Mouse (Mus musculus) liver, embryonic 12.5 days (tissue): ENCODE measurements around the gene Upf2. TPM values are rescaled to one million over a fixed set of nuclear protein-coding genes. Genes with fewer than 3 reads are reported as not detected.
"Not testable (repeated sequence)": the region's sequence is repeated elsewhere in the genome, so short reads cannot be mapped to it uniquely, and the experiment has no call there.

ENCODE experiments used
- ATAC-seq: fragments of 200-750 bp; cut with Nextera tagmentation; 2 replicates; pipeline ENCODE4 v1.8.0; 2017; ENCODE audit warnings: moderate number of reproducible peaks, mild to moderate bottlenecking, moderate library complexity
- H3K27ac ChIP-seq: fragments of 300-500 bp; sonication (generic); 2 replicates; pipeline ENCODE4 v1.5.1; 2016; ENCODE audit warnings: mild to moderate bottlenecking
- H3K27me3 ChIP-seq: fragments of 300-500 bp; sonication (generic); replicated peaks from 2 replicates; pipeline ENCODE4 v1.6.1; 2016; ENCODE audit warnings: mild to moderate bottlenecking, moderate library complexity
- H3K36me3 ChIP-seq: fragments of 300-500 bp; sonication (generic); 2 replicates; pipeline ENCODE4 v1.6.1; 2016; ENCODE audit warnings: mild to moderate bottlenecking, moderate library complexity
- H3K4me1 ChIP-seq: fragments of 300-500 bp; sonication (generic); 2 replicates; pipeline ENCODE4 v1.6.1; 2016
- H3K4me2 ChIP-seq: fragments of 300-500 bp; sonication (generic); 2 replicates; pipeline ENCODE4 v1.6.1; 2016; ENCODE audit warnings: mild to moderate bottlenecking, moderate library complexity
- H3K4me3 ChIP-seq: fragments of 300-500 bp; sonication (generic); 2 replicates; pipeline ENCODE4 v1.5.1; 2016; ENCODE audit warnings: mild to moderate bottlenecking, moderate library complexity
- H3K9ac ChIP-seq: fragments of 300-500 bp; sonication (generic); 2 replicates; pipeline ENCODE4 v1.6.1; 2016; ENCODE audit warnings: mild to moderate bottlenecking, moderate library complexity
- H3K9me3 ChIP-seq: fragments of 300-500 bp; sonication (generic); replicated peaks from 2 replicates; pipeline ENCODE4 v1.6.1; 2016; ENCODE audit warnings: mild to moderate bottlenecking, moderate library complexity
- WGBS: fragments of 180-500 bp; shearing (Covaris S2); methylation state at CpG from one replicate; pipeline ENCODE4 v1.1.7; 2016; ENCODE audit not compliant: insufficient replicate concordance; 5-methylcytosine and 5-hydroxymethylcytosine counted together
- polyA plus RNA-seq: library from polyadenylated mRNA; unstranded; fragments of >200 nt; fragmentation: Nextera tagmentation; extraction: Ambion mirVana; gene quantifications from 2 replicates; pipeline ENCODE4 v1.2.1, GENCODE M21; 2016

Upf2 gene
- polyA plus RNA-seq, 1 experiment from 2014 or later: 6.8 TPM

DNA sequence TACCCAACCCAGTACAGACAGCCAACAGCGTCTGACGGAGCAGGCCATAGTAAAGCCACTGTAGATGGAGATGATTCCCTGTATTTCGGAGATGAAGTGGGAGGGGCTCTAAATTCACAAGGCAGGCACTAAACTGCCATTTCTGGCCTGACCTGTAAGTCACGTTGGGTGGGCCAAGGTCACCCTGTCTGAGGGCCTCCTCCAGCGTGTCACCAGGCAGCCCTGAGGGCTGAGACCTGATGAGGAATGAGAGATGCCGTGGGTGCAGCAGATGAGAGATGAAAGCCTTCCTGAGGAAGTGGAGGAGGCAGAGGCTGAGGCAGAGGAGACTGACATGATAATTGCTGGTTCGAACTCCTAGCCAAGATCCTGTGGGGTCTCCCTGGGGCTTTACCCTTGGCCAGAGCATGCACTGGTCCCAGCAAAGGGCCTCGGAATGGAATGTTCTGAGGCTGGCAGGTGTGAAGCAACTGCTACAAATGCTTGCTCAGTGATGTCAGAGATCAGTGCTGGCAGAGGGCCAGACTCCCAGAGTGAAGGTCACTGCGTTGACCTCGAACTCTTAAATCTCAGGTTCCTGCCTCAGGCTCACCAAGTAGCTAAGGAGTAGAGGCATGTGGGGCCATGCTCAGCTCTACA is 123.7 kb downstream of the Upf2 start:
- 56% methylated on average over 10 of the region's 10 CpGs for WGBS
- Histone ChIP-seq H3K4me2 (no peak overlapping the region), H3K27ac (no peak overlapping the region), H3K27me3 (peaks cover 15% of the 10 kb centered on the region), H3K9me3 (no peaks in the 10 kb centered on the region), H3K36me3 (no peaks in the 10 kb centered on the region), H3K4me1 (peaks cover 17% of the 10 kb centered on the region), H3K4me3 (no peak overlapping the region), H3K9ac (no peak overlapping the region)
- no peak for ATAC-seq

DNA sequence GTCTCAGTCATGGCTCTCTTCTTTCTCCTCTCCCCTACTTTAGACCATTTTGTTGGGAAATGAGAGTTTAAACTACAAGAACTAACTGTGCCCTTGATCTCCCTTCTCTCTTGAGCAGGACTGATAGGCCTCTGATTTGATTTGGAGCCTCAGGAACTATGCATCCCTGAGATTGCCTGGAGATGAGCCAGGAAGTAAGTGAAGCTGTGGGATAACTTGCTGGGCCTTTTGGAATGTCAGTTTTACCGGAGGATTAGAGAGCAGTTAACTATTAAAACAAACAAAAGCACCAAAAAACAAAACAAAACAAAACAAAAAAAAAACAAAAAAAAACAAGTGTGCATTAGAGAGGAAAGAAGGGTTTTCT is 124.2 kb downstream of the Upf2 start:
- no peak for ATAC-seq
- Histone ChIP-seq H3K27ac (no peak overlapping the region), H3K4me3 (no peak overlapping the region), H3K9ac (no peak overlapping the region), H3K9me3 (no peaks in the 10 kb centered on the region), H3K27me3 (peaks cover 15% of the 10 kb centered on the region), H3K4me1 (peaks cover 17% of the 10 kb centered on the region), H3K36me3 (no peaks in the 10 kb centered on the region), H3K4me2 (no peak overlapping the region)
- WGBS: 33% methylated on average over 1 of the region's 1 CpGs

DNA sequence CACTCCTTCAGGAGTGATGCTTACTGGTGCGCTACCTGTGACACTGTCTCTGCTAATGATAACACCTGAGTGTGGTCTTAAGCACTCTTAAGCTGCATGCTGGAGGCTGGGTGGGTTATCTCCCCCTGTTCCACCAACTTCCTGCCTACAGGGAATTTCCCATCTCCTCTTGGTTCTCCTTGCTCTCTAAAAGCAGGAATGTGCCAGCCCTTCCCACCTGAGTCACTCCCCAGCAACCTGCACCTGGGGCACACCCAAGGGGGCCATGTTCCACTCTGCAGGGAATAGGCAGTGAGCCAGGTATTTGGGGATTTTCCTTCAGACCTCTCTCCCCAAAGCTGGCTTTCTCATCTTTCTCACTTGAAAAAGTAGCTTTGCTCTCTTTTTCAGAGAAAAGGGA is 128.8 kb downstream of the Upf2 start:
- H3K9ac ChIP-seq: no peak overlapping the region
- ATAC-seq: no peak
- H3K27me3 ChIP-seq: peaks cover 17% of the 10 kb centered on the region
- no peak overlapping the region for H3K27ac ChIP-seq
- no peaks in the 10 kb centered on the region for H3K4me1 ChIP-seq
- H3K36me3 ChIP-seq: no peaks in the 10 kb centered on the region
- no peak overlapping the region for H3K4me2 ChIP-seq
- 74% methylated on average over 1 of the region's 1 CpGs for WGBS
- no peaks in the 10 kb centered on the region for H3K9me3 ChIP-seq
- no peak overlapping the region for H3K4me3 ChIP-seq

- Histone ChIP-seq H3K4me3 (no peak overlapping the region), H3K9ac (no peak overlapping the region), H3K27me3 (peaks cover 17% of the 10 kb centered on the region), H3K9me3 (no peaks in the 10 kb centered on the region), H3K27ac (no peak overlapping the region), H3K4me2 (no peak overlapping the region), H3K4me1 (no peaks in the 10 kb centered on the region), H3K36me3 (no peaks in the 10 kb centered on the region)
- WGBS: 57% methylated on average over 8 of the region's 8 CpGs
- ATAC-seq: no peak
These were observed 129.8 kb downstream of the Upf2 start for GRCm38 (mm10) chr2:6081108-6081507.

DNA sequence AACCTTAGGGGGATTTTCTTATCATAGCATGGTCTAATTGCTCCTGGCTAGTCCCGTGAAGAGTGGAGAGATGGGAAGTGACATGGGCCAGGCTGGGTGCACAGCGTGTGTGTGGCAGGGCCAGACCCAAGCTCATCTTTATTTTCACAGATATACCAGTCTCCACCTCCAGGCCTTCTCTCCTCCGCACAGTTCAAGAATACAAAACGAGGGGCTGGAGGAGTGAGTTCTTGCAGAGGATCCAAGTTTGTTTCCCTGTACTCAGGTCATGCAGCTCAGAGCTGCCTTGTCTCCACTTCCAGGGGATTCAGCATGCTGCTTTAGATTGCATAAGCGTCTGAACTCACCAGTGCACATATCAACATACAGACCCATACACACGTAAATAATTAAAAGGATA is 131.3 kb downstream of the Upf2 start:
- no peaks in the 10 kb centered on the region for H3K9me3 ChIP-seq
- WGBS: 62% methylated on average over 6 of the region's 6 CpGs
- ATAC-seq: no peak
- H3K4me3 ChIP-seq: no peak overlapping the region
- H3K4me1 ChIP-seq: no peaks in the 10 kb centered on the region
- peaks cover 24% of the 10 kb centered on the region for H3K27me3 ChIP-seq
- no peaks in the 10 kb centered on the region for H3K36me3 ChIP-seq
- no peak overlapping the region for H3K27ac ChIP-seq
- no peak overlapping the region for H3K9ac ChIP-seq
- H3K4me2 ChIP-seq: no peak overlapping the region

- ATAC-seq: no peak
- Histone ChIP-seq H3K4me2 (no peak overlapping the region), H3K9ac (no peak overlapping the region), H3K4me3 (no peak overlapping the region), H3K36me3 (no peaks in the 10 kb centered on the region), H3K27me3 (peaks cover 24% of the 10 kb centered on the region), H3K4me1 (no peaks in the 10 kb centered on the region), H3K9me3 (no peaks in the 10 kb centered on the region), H3K27ac (no peak overlapping the region)
- 76% methylated on average over 1 of the region's 1 CpGs for WGBS
These were observed 132.4 kb downstream of the Upf2 start for GRCm38 (mm10) chr2:6083696-6084095.

DNA sequence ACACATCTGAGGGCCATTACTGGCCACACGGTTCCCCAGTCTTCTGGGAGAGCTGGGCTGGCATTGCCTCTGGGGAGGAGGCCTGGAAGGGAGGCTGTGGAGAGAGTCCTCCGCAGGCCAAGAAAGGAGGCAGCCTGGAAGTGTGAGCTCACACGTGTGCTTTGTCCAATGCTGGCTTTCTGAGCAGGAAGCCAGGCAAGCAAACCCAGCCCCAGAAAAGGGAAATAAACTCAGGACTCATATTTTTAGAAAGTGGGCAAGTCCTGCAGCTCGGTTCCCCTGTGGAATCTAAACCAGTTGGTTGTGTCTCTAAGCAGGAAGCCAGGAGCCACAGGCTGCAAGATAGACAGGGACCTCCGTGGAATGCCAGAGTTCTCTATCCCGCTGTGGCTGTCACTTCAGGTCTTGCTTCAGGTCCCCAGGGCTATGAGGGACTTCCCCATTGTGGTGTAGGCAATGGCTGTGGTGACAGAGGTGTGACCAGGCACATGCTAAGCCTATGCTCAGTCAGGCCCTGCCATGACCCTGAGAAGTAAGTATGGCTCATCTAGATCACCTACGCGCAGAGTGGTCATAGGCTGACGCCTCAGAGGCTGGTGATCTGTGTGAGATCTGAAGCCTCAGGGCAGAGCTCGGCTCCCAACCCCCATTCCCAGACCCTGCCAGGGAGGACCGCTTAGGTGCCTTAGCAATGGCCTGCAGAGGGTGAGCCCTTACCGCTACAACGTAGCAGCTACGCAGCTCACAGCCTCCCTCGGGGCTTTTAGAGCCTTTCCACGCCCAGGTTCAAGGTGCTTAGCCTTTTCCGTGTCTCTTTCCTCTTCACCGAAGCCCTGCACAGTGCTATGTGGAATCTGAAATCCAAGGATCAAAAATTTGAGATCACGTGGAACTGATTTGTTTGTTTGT is 134.6 kb downstream of the Upf2 start:
- no peaks in the 10 kb centered on the region for H3K4me1 ChIP-seq
- H3K9ac ChIP-seq: no peak overlapping the region
- WGBS: 53% methylated on average over 19 of the region's 19 CpGs
- no peaks in the 10 kb centered on the region for H3K9me3 ChIP-seq
- no peak overlapping the region for H3K27ac ChIP-seq
- no peaks in the 10 kb centered on the region for H3K36me3 ChIP-seq
- H3K27me3 ChIP-seq: peaks cover 13% of the 10 kb centered on the region; the same call in 1 of the 2 replicates
- ATAC-seq: no peak
- no peak overlapping the region for H3K4me3 ChIP-seq
- H3K4me2 ChIP-seq: no peak overlapping the region

- Histone ChIP-seq H3K27ac (no peak overlapping the region), H3K4me1 (no peaks in the 10 kb centered on the region), H3K4me3 (no peak overlapping the region), H3K27me3 (peaks cover 13% of the 10 kb centered on the region; the same call in 1 of the 2 replicates), H3K9me3 (no peaks in the 10 kb centered on the region), H3K4me2 (no peak overlapping the region), H3K36me3 (no peaks in the 10 kb centered on the region), H3K9ac (no peak overlapping the region)
- no peak for ATAC-seq
- 73% methylated on average over 5 of the region's 5 CpGs for whole genome bisulfite sequencing
These were observed 135.9 kb downstream of the Upf2 start for GRCm38 (mm10) chr2:6087151-6087550.

- H3K36me3 ChIP-seq, H3K27me3 ChIP-seq, H3K9ac ChIP-seq, H3K27ac ChIP-seq, H3K4me2 ChIP-seq, H3K9me3 ChIP-seq, H3K4me3 ChIP-seq, ATAC-seq, H3K4me1 ChIP-seq: not testable (repeated sequence)
- 58% methylated on average over 16 of the region's 16 CpGs for WGBS
These were observed 138.7 kb downstream of the Upf2 start for GRCm38 (mm10) chr2:6089941-6090340.

GRCm38 (mm10) chr2:6097113-6097716 is 145.9 kb downstream of the Upf2 start:
- peaks cover 56% of the 10 kb centered on the region for H3K27me3 ChIP-seq

DNA sequence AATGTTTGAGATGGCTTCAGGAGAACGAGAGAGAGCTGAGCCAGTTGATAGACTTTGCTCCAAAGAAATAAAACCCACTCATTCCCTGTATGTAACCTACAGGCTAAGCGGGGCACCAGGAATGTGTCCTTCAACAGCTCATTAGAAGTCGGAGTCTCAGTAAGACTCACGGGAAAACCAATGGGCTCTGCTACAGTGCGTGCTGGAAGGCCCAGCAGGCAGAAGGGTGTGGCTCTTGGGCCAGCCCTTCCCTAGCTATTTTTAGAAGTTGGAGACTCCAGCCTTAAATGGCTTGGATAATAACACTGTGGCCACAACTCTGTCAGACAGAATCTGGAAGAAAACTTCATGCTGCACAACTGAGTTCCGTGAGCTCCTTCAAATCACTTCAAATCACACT is 147.7 kb downstream of the Upf2 start:
- Histone ChIP-seq H3K36me3 (no peaks in the 10 kb centered on the region), H3K4me2 (no peak overlapping the region), H3K9me3 (no peaks in the 10 kb centered on the region), H3K27ac (no peak overlapping the region), H3K27me3 (peaks cover 65% of the 10 kb centered on the region), H3K9ac (no peak overlapping the region), H3K4me1 (peaks cover 14% of the 10 kb centered on the region; the same call in 1 of the 2 replicates), H3K4me3 (no peak overlapping the region)
- ATAC-seq: no peak
- 19% methylated on average over 6 of the region's 6 CpGs for WGBS

More at GRCm38 (mm10) chr2:6097113-6097716, 145.9 kb downstream of the Upf2 start:
- Histone ChIP-seq H3K4me3 (no peak overlapping the region), H3K9ac (no peak overlapping the region), H3K4me2 (no peak overlapping the region), H3K27ac (no peak overlapping the region), H3K9me3 (no peaks in the 10 kb centered on the region), H3K36me3 (no peaks in the 10 kb centered on the region), H3K4me1 (peaks cover 14% of the 10 kb centered on the region; the same call in 1 of the 2 replicates)
- no peak for ATAC-seq
- 51% methylated on average over 7 of the region's 7 CpGs for WGBS

GRCm38 (mm10) chr2:6099443-6099842 is 148.2 kb downstream of the Upf2 start:
- no peaks in the 10 kb centered on the region for H3K36me3 ChIP-seq
- no peak for ATAC-seq
- no peaks in the 10 kb centered on the region for H3K9me3 ChIP-seq
- H3K4me3 ChIP-seq: no peak overlapping the region
- H3K4me1 ChIP-seq: peaks cover 14% of the 10 kb centered on the region; the same call in 1 of the 2 replicates
- H3K4me2 ChIP-seq: no peak overlapping the region
- H3K9ac ChIP-seq: no peak overlapping the region
- H3K27me3 ChIP-seq: peaks cover 65% of the 10 kb centered on the region
- no peak overlapping the region for H3K27ac ChIP-seq
- 49% methylated on average over 9 of the region's 9 CpGs for WGBS
